Mouse (Mus musculus) thymus, adult 2 months (tissue): ENCODE measurements around the gene Tspan17.

Experiments used
- CTCF ChIP-seq: fragments of 200-500 bp; IDR thresholded peaks from 2 replicates; pipeline ENCODE4 v1.5.1; 2012; ENCODE audit warnings: mild to moderate bottlenecking, control low read depth, low read length, moderate library complexity, borderline replicate concordance; ENCODE audit not compliant: control insufficient read depth, poor library complexity, insufficient read depth; ENCODE audit errors: extremely low read depth
- POLR2A ChIP-seq: fragments of 200-500 bp; IDR thresholded peaks from 2 replicates; pipeline ENCODE4 v1.6.1; 2012; ENCODE audit warnings: mild to moderate bottlenecking, low read length, control low read depth, moderate library complexity; ENCODE audit not compliant: control insufficient read depth, poor library complexity, insufficient read depth; ENCODE audit errors: extremely low read depth

- TF ChIP-seq CTCF (no peak), POLR2A (no peak)
Measured at GRCm38 (mm10) chr13:54781086-54781485, 8.1 kb upstream of the Tspan17 start.
